Mouse (Mus musculus): ENCODE measurements at regions not wholly inside any gene's neighbourhood (a gene's known extent, or its start where the extent isn't known, plus 50 kb on each side); places are given as distances from the start of the nearest gene placed in this dataset.

DNA sequence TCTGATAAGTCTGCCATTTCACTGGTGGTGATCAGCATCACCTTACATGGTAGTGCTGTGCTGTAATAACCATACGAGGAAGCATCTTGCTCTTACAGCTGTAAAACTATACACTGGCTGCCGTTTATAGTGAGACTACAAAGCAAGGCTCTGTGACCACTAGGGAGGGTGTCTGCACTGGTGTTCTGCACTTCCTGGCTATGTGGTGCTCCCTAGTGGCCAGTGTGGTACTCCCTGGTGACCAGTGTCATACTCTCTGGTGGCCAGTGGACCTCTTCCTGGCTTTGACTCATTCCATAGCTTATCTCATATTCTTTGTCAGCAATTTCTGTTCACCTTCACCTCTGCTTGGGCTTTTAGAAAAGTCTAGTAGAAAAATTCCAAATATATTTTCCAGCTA, 114.7 kb upstream of the Lsm14a start:
- intact Hi-C loops (cut with DNase I) = no loop called here
- DNase-seq = no peak

- DNase-seq = no peak
- intact Hi-C loops (cut with DNase I) = no loop called here
Measured at GRCm38 (mm10) chr7:34506816-34507215, 113.7 kb upstream of the Lsm14a start.

- intact Hi-C loops (cut with DNase I) = loop anchor here (1.0 to 5.0 kb wide), 2 partner anchors 161 to 178 kb away; no protein-coding TSS in a partner anchor
- no peak for DNase-seq
Measured at GRCm38 (mm10) chr7:34493892-34494291, 100.8 kb upstream of the Lsm14a start.

GRCm38 (mm10) chr7:34484908-34485598, 91.9 kb upstream of the Lsm14a start:
- intact Hi-C loops (cut with DNase I) = no loop called here
- DNase-seq = no peak

DNA sequence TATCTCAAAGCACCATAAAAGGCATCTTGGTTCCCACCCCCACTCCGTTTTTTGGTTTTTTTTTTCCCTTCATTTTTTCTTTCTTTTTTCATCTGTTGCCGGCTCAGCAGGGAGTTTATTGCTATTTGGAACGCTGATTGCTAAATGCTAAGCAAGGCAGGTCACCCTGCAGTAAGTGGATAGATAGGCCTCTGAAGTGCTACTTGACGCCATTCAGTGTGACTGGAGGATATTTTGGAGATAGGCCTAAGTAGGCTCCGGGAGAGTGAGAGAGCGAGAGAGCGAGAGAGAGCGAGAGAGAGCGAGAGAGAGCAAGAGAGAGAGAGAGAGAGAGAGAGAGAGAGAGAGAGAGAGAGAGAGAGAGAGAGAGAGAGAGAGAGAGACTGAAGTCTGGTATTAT, 90.3 kb upstream of the Lsm14a start:
- no peak for DNase-seq
- intact Hi-C loops (cut with DNase I) = no loop called here

DNA sequence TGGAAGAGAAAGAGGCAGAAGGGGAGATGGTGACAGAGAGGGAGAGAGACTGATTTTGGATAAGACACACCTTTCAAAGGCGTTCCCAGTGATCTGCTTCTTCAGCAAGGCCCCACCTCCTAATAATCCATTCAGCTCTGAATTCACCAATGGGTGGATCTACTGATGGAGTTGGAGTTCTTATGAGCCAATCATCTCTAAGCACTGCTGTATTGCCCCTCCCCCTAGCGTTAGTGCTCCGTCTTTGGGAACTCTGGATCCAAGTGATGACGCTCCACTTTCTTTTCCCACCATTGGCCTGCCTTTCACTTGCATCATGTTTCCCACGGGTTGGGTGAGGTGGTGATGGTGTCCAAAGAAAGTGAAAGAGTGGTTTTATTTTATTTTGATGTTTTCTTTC, 87.7 kb upstream of the Lsm14a start:
- no peak for DNase-seq
- intact Hi-C loops (cut with DNase I) = no loop called here

- intact Hi-C loops (cut with DNase I) = no loop called here
- no peak for DNase-seq
Measured at GRCm38 (mm10) chr7:34471003-34471402, 77.9 kb upstream of the Lsm14a start.

GRCm38 (mm10) chr7:34462069-34462468, 69.0 kb upstream of the Lsm14a start:
- intact Hi-C loops (cut with DNase I) = no loop called here
- DNase-seq = peak in 1 of 2 experiments; percentile 19

- no peak for DNase-seq
- intact Hi-C loops (cut with DNase I) = no loop called here
Measured at GRCm38 (mm10) chr7:34459834-34460495, 66.8 kb upstream of the Lsm14a start.

DNA sequence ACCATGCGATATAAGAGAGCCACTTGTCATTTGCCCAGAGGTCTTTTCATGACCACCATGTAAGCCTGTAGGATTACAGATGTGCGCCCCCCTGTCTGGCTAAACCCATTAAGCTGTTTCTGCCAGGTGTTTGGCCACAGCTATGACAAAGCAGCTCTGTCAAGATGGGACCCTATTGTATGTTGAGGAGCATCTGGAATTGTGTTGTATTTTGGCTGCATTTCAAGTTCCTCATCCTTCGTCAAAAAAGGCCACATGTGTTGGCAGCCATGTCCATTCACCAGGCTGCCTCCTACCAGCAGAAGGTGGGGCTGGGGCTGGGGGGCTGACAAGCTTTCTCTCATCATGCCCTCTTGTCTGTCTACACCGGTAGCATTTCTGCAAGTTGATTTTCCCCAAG, 65.7 kb upstream of the Lsm14a start:
- intact Hi-C loops (cut with DNase I) = no loop called here

DNA sequence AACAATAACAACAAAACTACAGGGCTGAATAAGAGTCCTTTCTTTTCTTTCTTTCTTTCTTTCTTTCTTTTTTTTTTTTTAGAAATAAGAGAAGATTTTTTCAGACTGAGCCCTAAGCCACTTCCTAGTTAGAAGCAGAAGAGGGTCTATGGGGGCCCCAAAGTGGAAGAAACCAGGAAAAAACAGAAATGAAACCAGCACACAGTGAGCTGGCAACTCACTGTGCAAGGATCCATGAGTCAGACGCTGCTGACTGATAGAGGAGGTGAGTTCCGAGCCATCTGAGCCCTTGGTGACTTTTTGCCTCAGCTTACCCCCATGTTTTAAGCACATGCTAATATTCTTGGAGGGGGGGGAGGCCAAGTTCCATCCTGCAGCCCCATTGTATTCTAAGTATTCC, 55.2 kb upstream of the Lsm14a start:
- intact Hi-C loops (cut with DNase I) = no loop called here
- DNase-seq = no peak

More for the DNA sequence above, 65.7 kb upstream of the Lsm14a start:
- no peak for DNase-seq

DNA sequence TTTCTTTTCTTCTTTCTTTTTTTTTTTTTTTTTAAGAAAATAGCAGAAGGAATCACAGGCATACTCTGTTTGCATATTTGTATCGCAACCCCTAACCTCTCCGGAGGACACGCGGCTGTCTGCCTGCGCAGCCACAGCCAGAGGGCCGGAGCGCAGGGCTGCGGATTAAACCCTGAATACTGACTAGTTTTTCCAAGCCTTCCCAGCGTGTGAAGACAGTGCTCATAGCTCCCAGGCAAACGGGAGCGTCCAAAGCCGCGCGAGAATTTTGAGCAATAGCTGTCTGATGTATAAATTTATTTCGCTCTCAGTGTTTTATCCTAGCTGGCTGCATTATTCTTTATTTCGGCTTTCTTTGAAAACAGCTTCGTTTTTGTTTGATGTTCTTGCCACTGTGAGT, 51.1 kb upstream of the Lsm14a start:
- intact Hi-C loops (cut with DNase I) = no loop called here
- no peak for DNase-seq

Data from heart, postnatal 36 days (tissue).